Mouse (Mus musculus): ENCODE measurements at regions not wholly inside any gene's neighbourhood (a gene's known extent, or its start where the extent isn't known, plus 50 kb on each side); places are given as distances from the start of the nearest gene placed in this dataset.

DNA sequence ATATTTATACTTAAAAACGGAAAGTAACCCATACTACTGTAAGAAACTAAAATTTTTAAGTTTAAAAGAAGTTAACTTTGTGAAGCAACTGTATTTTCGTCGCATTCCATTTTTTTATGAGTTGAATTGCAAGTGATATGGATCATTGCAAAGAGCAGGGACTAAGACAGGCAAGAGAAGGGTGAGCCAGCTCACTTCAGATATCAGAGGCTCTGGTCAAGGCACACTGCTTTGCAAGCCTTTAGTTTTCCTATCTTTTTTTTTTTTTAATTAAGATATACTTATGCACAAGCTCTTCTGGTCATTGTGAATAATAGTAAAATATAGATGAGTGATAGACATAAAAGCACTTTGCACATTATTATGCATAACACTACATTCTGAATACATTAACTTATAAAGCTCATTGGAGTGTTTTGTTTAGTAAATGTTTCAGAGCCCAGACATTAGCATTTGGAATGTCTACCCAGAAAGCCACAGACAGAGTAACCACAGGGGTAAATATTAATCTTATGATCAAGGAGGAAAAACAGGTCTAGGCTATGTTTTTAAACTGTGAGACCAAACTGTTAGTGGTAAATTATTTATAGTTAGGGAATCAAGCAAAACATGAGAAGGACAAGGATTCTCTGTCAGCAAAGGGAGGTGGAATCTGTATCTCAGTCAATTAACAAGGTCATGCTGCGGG, 392.8 kb upstream of the Nova1 start:
- WGBS (ENCODE audit: insufficient replicate concordance), result 70% methylated on average over 4 of the region's 4 CpGs
- Histone ChIP-seq H3K27me3 (ENCODE audit: control insufficient read depth, insufficient read depth, low read length) (no peaks in the 10 kb centered on the region), H3K9me3 (replicated peaks; ENCODE audit: control insufficient read depth, low read length) (no peaks in the 10 kb centered on the region), H3K9ac (ENCODE audit: low read depth, low read length) (no peak overlapping the region), H3K4me2 (no peak overlapping the region), H3K27ac (ENCODE audit: low read depth, low read length) (no peak overlapping the region), H3K36me3 (ENCODE audit: control insufficient read depth, insufficient read depth, low read length) (no peaks in the 10 kb centered on the region), H3K4me1 (ENCODE audit: control insufficient read depth, insufficient read depth, low read length) (no peaks in the 10 kb centered on the region), H3K4me3 (ENCODE audit: low read depth, low read length) (no peak overlapping the region)
- no peak for ATAC-seq (replicated peaks; ENCODE audit: insufficient number of reproducible peaks, low FRiP score, low TSS enrichment)

DNA sequence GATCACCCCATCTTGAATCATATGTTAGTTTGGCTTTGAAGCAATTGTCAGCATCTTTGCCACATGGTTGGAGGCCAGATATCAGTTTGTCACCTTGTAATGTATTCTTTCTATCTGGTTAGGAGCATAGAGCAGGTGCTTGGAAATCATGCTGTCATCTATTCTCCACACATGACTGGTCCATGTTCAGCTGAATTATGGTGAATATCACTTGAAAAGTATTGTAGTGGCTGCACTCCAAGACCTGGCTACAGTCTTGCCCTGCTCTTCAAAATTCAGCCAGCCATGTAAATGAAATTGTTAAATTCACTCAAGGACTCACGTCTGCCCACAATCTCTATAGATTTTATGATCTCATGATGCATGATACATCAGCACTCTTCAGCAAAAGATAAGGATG, 384.2 kb upstream of the Nova1 start:
- Histone ChIP-seq H3K9me3 (replicated peaks; ENCODE audit: control insufficient read depth, low read length) (no peaks in the 10 kb centered on the region), H3K4me2 (no peak overlapping the region), H3K9ac (ENCODE audit: low read depth, low read length) (no peak overlapping the region), H3K4me1 (ENCODE audit: control insufficient read depth, insufficient read depth, low read length) (0 out of 2 replicates have a peak, but pooled peaks cover 4% of the 10 kb centered on the region), H3K27ac (ENCODE audit: low read depth, low read length) (no peak overlapping the region), H3K27me3 (ENCODE audit: control insufficient read depth, insufficient read depth, low read length) (no peaks in the 10 kb centered on the region), H3K4me3 (ENCODE audit: low read depth, low read length) (no peak overlapping the region), H3K36me3 (ENCODE audit: control insufficient read depth, insufficient read depth, low read length) (no peaks in the 10 kb centered on the region)
- 60% methylated on average over 1 of the region's 1 CpGs for WGBS (ENCODE audit: insufficient replicate concordance)
- ATAC-seq (replicated peaks; ENCODE audit: insufficient number of reproducible peaks, low FRiP score, low TSS enrichment), result no peak

DNA sequence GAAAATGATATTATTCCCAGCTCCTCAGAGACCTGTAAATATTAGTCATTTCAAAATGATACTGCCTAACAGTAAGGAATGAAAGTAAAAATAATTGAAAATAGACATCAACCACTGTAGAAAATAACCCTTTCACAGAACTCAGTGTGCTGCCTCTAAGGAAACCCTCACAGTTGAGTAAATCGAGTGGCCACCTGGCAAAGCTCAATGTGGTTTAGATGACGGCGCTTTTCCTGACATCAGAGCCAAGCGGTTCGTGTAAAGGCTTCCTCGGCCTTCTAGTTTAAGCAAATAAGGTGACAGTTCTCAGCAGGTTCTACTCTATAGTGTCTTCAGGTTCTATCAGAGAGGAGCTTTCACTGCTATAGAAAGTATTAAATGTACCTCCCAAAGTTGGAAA, 379.9 kb upstream of the Nova1 start:
- H3K27ac ChIP-seq (ENCODE audit: low read depth, low read length), result no peak overlapping the region
- no peak for ATAC-seq (replicated peaks; ENCODE audit: insufficient number of reproducible peaks, low FRiP score, low TSS enrichment)
- H3K36me3 ChIP-seq (ENCODE audit: control insufficient read depth, insufficient read depth, low read length), result no peaks in the 10 kb centered on the region
- no peaks in the 10 kb centered on the region for H3K9me3 ChIP-seq (replicated peaks; ENCODE audit: control insufficient read depth, low read length)
- 0 out of 2 replicates have a peak, but pooled peaks cover 4% of the 10 kb centered on the region for H3K4me1 ChIP-seq (ENCODE audit: control insufficient read depth, insufficient read depth, low read length)
- H3K4me3 ChIP-seq (ENCODE audit: low read depth, low read length), result no peak overlapping the region
- WGBS (ENCODE audit: insufficient replicate concordance), result 56% methylated on average over 6 of the region's 6 CpGs
- H3K9ac ChIP-seq (ENCODE audit: low read depth, low read length), result no peak overlapping the region
- H3K4me2 ChIP-seq, result no peak overlapping the region
- H3K27me3 ChIP-seq (ENCODE audit: control insufficient read depth, insufficient read depth, low read length), result no peaks in the 10 kb centered on the region

DNA sequence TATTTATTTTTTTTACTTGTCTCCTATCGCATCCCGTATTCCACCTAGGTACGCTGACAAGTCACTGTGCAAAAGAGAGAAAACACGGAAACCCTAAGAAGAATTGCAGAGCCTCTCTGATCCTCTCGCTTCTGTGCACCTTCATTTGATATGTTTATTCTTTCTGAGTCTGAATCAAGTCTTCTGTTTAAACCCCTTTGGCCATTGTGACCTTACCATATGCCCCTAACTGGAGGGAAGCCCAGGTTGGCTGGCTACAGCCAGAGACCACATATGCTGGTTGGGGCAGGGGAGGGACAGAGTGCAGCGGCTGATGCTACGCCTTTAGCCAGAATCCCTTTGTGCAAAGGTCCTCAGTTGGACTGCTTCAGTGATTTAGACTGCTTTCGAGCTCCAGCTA, 346.0 kb upstream of the Nova1 start:
- H3K4me1 ChIP-seq (ENCODE audit: control insufficient read depth, insufficient read depth, low read length), result no peaks in the 10 kb centered on the region; the same call in 1 of the 2 replicates
- no peak overlapping the region for H3K27ac ChIP-seq (ENCODE audit: low read depth, low read length)
- ATAC-seq (replicated peaks; ENCODE audit: insufficient number of reproducible peaks, low FRiP score, low TSS enrichment), result no peak
- no peaks in the 10 kb centered on the region for H3K36me3 ChIP-seq (ENCODE audit: control insufficient read depth, insufficient read depth, low read length)
- no peak overlapping the region for H3K4me3 ChIP-seq (ENCODE audit: low read depth, low read length)
- H3K9me3 ChIP-seq (replicated peaks; ENCODE audit: control insufficient read depth, low read length), result no peaks in the 10 kb centered on the region
- H3K27me3 ChIP-seq (ENCODE audit: control insufficient read depth, insufficient read depth, low read length), result no peaks in the 10 kb centered on the region
- no peak overlapping the region for H3K9ac ChIP-seq (ENCODE audit: low read depth, low read length)
- H3K4me2 ChIP-seq, result peak overlapping the region; percentile 41
- 70% methylated on average over 8 of the region's 8 CpGs for WGBS (ENCODE audit: insufficient replicate concordance)

DNA sequence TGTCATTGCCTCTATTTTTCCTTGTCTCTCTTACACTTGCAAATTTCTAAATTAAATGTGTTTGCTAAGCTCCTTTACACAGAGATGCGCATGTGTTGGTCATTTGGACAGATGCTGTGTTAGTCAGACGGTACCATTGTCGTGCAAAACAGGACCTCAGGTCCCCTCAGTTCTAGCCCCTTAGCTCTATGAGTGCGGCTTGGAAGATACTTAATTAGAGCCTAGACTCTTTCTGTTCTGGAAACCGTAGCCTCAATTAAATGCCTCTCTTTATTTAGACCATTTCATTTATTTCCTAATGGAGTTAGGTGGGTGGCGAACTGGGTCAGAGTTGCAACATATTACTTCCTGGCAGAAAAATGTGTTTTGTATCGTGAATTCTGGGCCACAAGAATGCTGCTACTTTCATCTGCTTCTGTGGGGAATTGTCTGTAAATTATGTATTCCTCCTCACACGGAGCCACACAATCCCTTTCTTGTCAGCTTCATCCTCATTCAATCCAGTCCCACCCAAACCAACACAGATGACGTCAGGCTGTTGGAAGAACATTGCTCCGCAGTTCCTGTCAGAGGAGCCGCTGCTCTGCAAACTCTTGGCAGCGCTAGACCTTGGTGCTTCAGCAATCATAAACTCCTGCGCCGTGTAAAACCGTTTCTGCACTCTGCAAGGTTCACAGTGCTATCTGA, 345.4 kb upstream of the Nova1 start:
- Histone ChIP-seq H3K9ac (ENCODE audit: low read depth, low read length) (no peak overlapping the region), H3K36me3 (ENCODE audit: control insufficient read depth, insufficient read depth, low read length) (no peaks in the 10 kb centered on the region), H3K27ac (ENCODE audit: low read depth, low read length) (no peak overlapping the region), H3K4me1 (ENCODE audit: control insufficient read depth, insufficient read depth, low read length) (no peaks in the 10 kb centered on the region; the same call in 1 of the 2 replicates), H3K9me3 (replicated peaks; ENCODE audit: control insufficient read depth, low read length) (no peaks in the 10 kb centered on the region), H3K4me2 (peak overlapping the region; percentile 41), H3K27me3 (ENCODE audit: control insufficient read depth, insufficient read depth, low read length) (no peaks in the 10 kb centered on the region), H3K4me3 (ENCODE audit: low read depth, low read length) (no peak overlapping the region)
- ATAC-seq (replicated peaks; ENCODE audit: insufficient number of reproducible peaks, low FRiP score, low TSS enrichment), result no peak
- WGBS (ENCODE audit: insufficient replicate concordance), result 42% methylated on average over 15 of the region's 15 CpGs

DNA sequence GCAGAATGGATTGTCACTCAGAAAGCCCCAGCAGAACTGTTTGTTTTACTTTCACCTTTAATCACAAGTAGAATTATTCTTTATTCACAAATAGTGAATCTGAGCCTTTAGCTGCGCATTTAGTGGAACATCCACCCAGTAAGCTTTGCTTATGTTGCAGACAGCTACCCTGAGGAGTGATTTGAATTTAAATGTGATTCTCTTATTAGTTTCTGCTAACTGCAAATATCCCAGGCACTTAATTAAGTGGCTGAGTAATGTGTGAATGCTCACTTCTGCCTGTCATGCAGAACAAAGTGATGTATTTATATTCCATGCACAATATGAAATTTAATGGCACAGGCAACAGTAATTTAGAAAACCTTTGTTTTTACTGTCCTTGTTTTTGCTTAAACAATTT, 344.4 kb upstream of the Nova1 start:
- no peaks in the 10 kb centered on the region; the same call in 1 of the 2 replicates for H3K4me1 ChIP-seq (ENCODE audit: control insufficient read depth, insufficient read depth, low read length)
- H3K4me2 ChIP-seq, result peak overlapping the region; percentile 41
- peak overlapping the region; percentile 18; the same call in 1 of the 2 replicates for H3K4me3 ChIP-seq (ENCODE audit: low read depth, low read length)
- H3K27ac ChIP-seq (ENCODE audit: low read depth, low read length), result no peak overlapping the region
- H3K27me3 ChIP-seq (ENCODE audit: control insufficient read depth, insufficient read depth, low read length), result no peaks in the 10 kb centered on the region
- ATAC-seq (replicated peaks; ENCODE audit: insufficient number of reproducible peaks, low FRiP score, low TSS enrichment), result no peak
- WGBS (ENCODE audit: insufficient replicate concordance), result 38% methylated on average over 1 of the region's 1 CpGs
- no peaks in the 10 kb centered on the region for H3K9me3 ChIP-seq (replicated peaks; ENCODE audit: control insufficient read depth, low read length)
- 0 out of 2 replicates have a peak overlapping the region, but pooled peaks have one; percentile 16 for H3K9ac ChIP-seq (ENCODE audit: low read depth, low read length)
- no peaks in the 10 kb centered on the region for H3K36me3 ChIP-seq (ENCODE audit: control insufficient read depth, insufficient read depth, low read length)

DNA sequence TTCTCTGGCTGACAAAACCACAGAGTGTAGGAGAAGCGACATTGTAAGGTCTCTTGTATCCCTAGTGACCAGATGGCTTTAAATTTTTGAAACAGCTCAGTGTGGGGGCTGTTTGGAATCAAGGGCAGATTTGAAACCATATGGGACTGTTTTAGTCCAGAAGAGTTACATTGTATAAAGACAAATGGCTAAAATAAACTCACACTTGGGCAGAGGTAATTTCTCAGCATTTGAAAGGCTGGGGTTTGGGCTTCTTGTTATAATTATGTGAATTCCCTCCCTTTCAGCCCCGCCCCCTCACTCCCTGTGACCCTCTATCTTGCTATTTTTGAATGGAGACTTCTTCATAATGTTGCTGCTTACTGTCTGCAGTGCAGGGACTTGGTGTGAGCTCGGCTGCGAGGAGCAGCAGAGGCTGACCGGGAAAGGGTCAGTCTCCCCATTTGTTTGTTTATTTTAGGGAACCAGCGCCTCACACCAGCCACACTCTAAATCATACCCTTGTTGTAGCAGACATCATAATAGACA, 344.0 kb upstream of the Nova1 start:
- H3K27me3 ChIP-seq (ENCODE audit: control insufficient read depth, insufficient read depth, low read length), result no peaks in the 10 kb centered on the region
- WGBS (ENCODE audit: insufficient replicate concordance), result 16% methylated on average over 6 of the region's 6 CpGs
- H3K4me3 ChIP-seq (ENCODE audit: low read depth, low read length), result peak overlapping the region; percentile 18; the same call in 1 of the 2 replicates
- ATAC-seq (replicated peaks; ENCODE audit: insufficient number of reproducible peaks, low FRiP score, low TSS enrichment), result no peak; the same call in 1 of the 2 replicates
- no peaks in the 10 kb centered on the region for H3K9me3 ChIP-seq (replicated peaks; ENCODE audit: control insufficient read depth, low read length)
- H3K36me3 ChIP-seq (ENCODE audit: control insufficient read depth, insufficient read depth, low read length), result no peaks in the 10 kb centered on the region
- no peak overlapping the region for H3K9ac ChIP-seq (ENCODE audit: low read depth, low read length)
- no peaks in the 10 kb centered on the region; the same call in 1 of the 2 replicates for H3K4me1 ChIP-seq (ENCODE audit: control insufficient read depth, insufficient read depth, low read length)
- H3K4me2 ChIP-seq, result peak overlapping the region; percentile 41
- H3K27ac ChIP-seq (ENCODE audit: low read depth, low read length), result no peak overlapping the region

DNA sequence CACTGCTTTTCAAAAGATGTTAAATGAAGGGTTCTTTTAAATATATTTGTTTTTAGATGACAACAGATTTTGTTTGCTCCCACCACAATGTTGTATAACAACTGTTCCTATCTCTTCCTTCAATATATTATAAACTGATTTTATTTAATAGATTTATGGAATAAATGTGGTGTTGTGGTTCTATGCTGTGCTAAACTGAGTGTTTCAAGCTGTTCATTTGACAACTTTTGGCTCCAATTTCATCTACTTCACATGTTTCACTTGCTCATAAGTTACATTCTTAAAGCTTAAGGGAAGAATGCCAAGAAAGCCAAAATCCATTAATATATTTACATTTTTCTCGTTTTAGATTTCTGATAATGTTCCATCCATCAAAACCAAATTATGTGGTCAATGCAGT, 341.9 kb upstream of the Nova1 start:
- Histone ChIP-seq H3K27ac (ENCODE audit: low read depth, low read length) (no peak overlapping the region), H3K27me3 (ENCODE audit: control insufficient read depth, insufficient read depth, low read length) (no peaks in the 10 kb centered on the region), H3K9ac (ENCODE audit: low read depth, low read length) (no peak overlapping the region), H3K4me2 (no peak overlapping the region), H3K4me1 (ENCODE audit: control insufficient read depth, insufficient read depth, low read length) (no peaks in the 10 kb centered on the region; the same call in 1 of the 2 replicates), H3K4me3 (ENCODE audit: low read depth, low read length) (no peak overlapping the region), H3K9me3 (replicated peaks; ENCODE audit: control insufficient read depth, low read length) (no peaks in the 10 kb centered on the region), H3K36me3 (ENCODE audit: control insufficient read depth, insufficient read depth, low read length) (no peaks in the 10 kb centered on the region)
- 49% methylated on average over 1 of the region's 1 CpGs for WGBS (ENCODE audit: insufficient replicate concordance)
- ATAC-seq (replicated peaks; ENCODE audit: insufficient number of reproducible peaks, low FRiP score, low TSS enrichment), result no peak
